Mouse (Mus musculus): Measurements from ENCODE around the gene Creg2. TPM values are rescaled to one million over a fixed set of nuclear protein-coding genes. Genes with fewer than 3 reads are reported as not detected.

Creg2 gene
- polyA plus RNA-seq, 1 experiment: not detected

- Histone ChIP-seq H3K79me2 (ENCODE audit: control insufficient read depth, insufficient read depth) (peaks cover 2% of the 10 kb centered on the region), H3ac (ENCODE audit: control insufficient read depth, insufficient read length) (no peak overlapping the region), H3K4me3 (no peak overlapping the region), H3K27me3 (ENCODE audit: control insufficient read depth, insufficient read depth, insufficient read length) (peaks cover 14% of the 10 kb centered on the region), H3K4me2 (ENCODE audit: low read depth) (no peak overlapping the region), H3K36me3 (ENCODE audit: control insufficient read depth, insufficient read depth) (no peaks in the 10 kb centered on the region)
- TF ChIP-seq TCF3 (IDR thresholded peaks at IDR 0.05; ENCODE audit: insufficient read length, low read depth): no peak
- no peak for TF ChIP-seq POLR2AphosphoS2 (IDR thresholded peaks at IDR 0.05; ENCODE audit: insufficient read length, low read depth)
Measured at GRCm38 (mm10) chr1:39581215-39581614, 70.1 kb downstream of the Creg2 start.

DNA sequence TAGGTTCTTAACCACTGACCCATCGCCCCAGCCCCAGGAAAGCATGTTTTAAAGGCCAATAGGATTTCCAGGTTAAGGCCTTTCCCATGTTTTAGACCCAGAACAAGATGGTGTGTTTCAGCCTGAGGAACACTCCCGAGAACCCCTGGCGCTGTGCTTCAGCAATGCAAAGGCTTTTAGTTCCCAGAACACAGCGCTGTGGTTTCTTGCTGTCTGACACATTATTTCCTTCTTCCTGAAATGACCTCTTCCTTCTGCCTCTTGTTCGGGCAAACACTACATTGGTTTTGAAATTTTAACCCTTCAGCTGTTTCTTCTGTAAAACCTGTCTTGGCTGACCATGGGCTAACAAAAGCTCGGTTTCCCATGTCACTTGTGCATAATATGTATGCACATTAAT lies 72.1 kb downstream of the Creg2 start:
- Histone ChIP-seq H3K27me3 (ENCODE audit: control insufficient read depth, insufficient read depth, insufficient read length) (peaks cover 14% of the 10 kb centered on the region), H3K4me3 (no peak overlapping the region), H3K4me2 (ENCODE audit: low read depth) (no peak overlapping the region), H3K79me2 (ENCODE audit: control insufficient read depth, insufficient read depth) (peaks cover 23% of the 10 kb centered on the region), H3ac (ENCODE audit: control insufficient read depth, insufficient read length) (no peak overlapping the region), H3K36me3 (ENCODE audit: control insufficient read depth, insufficient read depth) (no peaks in the 10 kb centered on the region)
- TF ChIP-seq USF1 (IDR thresholded peaks at IDR 0.05; ENCODE audit: low read depth): no peak
- no peak for TF ChIP-seq TCF3 (IDR thresholded peaks at IDR 0.05; ENCODE audit: insufficient read length, low read depth)
- no peak for TF ChIP-seq REST (IDR thresholded peaks at IDR 0.05; ENCODE audit: insufficient read depth, insufficient read length)

- H3K79me2 ChIP-seq (ENCODE audit: control insufficient read depth, insufficient read depth): peaks cover 30% of the 10 kb centered on the region
- H3ac ChIP-seq (ENCODE audit: control insufficient read depth, insufficient read length): no peak overlapping the region
- H3K4me2 ChIP-seq (ENCODE audit: low read depth): no peak overlapping the region
- H3K27me3 ChIP-seq (ENCODE audit: control insufficient read depth, insufficient read depth, insufficient read length): peaks cover 14% of the 10 kb centered on the region
- H3K4me3 ChIP-seq: no peak overlapping the region
- H3K36me3 ChIP-seq (ENCODE audit: control insufficient read depth, insufficient read depth): no peaks in the 10 kb centered on the region
- TF ChIP-seq MYOD1 (IDR thresholded peaks at IDR 0.05; ENCODE audit: control insufficient read depth in 1 of 3, insufficient read length in 2 of 3, low read depth in 2 of 3) (no peak), MYOG (IDR thresholded peaks at IDR 0.05; ENCODE audit: control insufficient read depth in 1 of 3, insufficient read depth in 1 of 3, insufficient read length in 2 of 3, low read depth in 2 of 3) (no peak), POLR2A (IDR thresholded peaks at IDR 0.05; ENCODE audit: insufficient read length, low read depth) (no peak), POLR2AphosphoS2 (IDR thresholded peaks at IDR 0.05; ENCODE audit: insufficient read length, low read depth) (no peak)
Measured at GRCm38 (mm10) chr1:39578446-39578845, 72.8 kb downstream of the Creg2 start.

DNA sequence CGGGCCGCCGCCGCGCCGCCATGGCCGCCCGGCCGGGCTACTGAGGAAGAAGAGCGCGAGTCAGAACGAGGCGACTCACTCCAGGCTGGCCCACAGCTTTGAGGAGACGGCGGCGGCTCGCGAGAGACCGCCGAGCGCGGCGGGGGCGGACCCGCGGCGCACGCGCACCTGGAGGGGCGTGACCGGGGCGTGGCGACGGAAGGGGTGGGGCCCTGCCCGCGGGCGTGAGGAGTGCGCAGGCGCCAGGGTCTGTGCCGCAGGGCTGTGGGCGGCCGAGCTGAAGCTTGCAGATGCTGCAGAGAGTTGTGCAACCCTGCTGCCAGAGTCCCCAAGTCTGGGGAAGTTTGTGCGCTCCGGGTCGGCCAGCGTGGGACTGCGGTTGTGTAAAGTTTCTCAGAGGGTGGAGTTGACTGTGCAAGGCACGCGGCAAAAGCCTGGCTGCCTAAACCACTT lies 74.0 kb downstream of the Creg2 start, which contains the start of gene Rnf149:
TSS of gene Rnf149 (minus strand) at position 153 of the 453 bp plus-strand sequence.
- Histone ChIP-seq H3K36me3 (ENCODE audit: control insufficient read depth, insufficient read depth) (no peaks in the 10 kb centered on the region), H3K27me3 (ENCODE audit: control insufficient read depth, insufficient read depth, insufficient read length) (peaks cover 5% of the 10 kb centered on the region), H3K79me2 (ENCODE audit: control insufficient read depth, insufficient read depth) (peaks cover 40% of the 10 kb centered on the region), H3K4me3 (peak within 1 kb of the TSS; percentile 78), H3K4me2 (ENCODE audit: low read depth) (peak within 1 kb of the TSS; percentile 80), H3ac (ENCODE audit: control insufficient read depth, insufficient read length) (peak within 1 kb of the TSS; percentile 92)
- TF ChIP-seq TCF12 (IDR thresholded peaks at IDR 0.05; ENCODE audit: insufficient read depth, poor library complexity, severe bottlenecking): no peak
- peak; percentile 13 for TF ChIP-seq SRF (IDR thresholded peaks at IDR 0.05; ENCODE audit: control insufficient read depth, insufficient read length, low read depth)
- TF ChIP-seq POLR2AphosphoS2 (IDR thresholded peaks at IDR 0.05; ENCODE audit: insufficient read length, low read depth): peak; percentile 81
- TF ChIP-seq CEBPB (IDR thresholded peaks at IDR 0.05; ENCODE audit: insufficient read depth, poor library complexity, severe bottlenecking): peak; percentile 94
- peak in 1 of 3 experiments; percentile 52 for TF ChIP-seq MYOG (IDR thresholded peaks at IDR 0.05; ENCODE audit: control insufficient read depth in 1 of 3, insufficient read depth in 1 of 3, insufficient read length in 2 of 3, low read depth in 2 of 3)
- no peak for TF ChIP-seq MAX (IDR thresholded peaks at IDR 0.05; ENCODE audit: low read depth)
- peak in 1 of 3 experiments; percentile 66 for TF ChIP-seq MYOD1 (IDR thresholded peaks at IDR 0.05; ENCODE audit: control insufficient read depth in 1 of 3, insufficient read length in 2 of 3, low read depth in 2 of 3)
- TF ChIP-seq POLR2A (IDR thresholded peaks at IDR 0.05; ENCODE audit: insufficient read length, low read depth): peak; percentile 93

DNA sequence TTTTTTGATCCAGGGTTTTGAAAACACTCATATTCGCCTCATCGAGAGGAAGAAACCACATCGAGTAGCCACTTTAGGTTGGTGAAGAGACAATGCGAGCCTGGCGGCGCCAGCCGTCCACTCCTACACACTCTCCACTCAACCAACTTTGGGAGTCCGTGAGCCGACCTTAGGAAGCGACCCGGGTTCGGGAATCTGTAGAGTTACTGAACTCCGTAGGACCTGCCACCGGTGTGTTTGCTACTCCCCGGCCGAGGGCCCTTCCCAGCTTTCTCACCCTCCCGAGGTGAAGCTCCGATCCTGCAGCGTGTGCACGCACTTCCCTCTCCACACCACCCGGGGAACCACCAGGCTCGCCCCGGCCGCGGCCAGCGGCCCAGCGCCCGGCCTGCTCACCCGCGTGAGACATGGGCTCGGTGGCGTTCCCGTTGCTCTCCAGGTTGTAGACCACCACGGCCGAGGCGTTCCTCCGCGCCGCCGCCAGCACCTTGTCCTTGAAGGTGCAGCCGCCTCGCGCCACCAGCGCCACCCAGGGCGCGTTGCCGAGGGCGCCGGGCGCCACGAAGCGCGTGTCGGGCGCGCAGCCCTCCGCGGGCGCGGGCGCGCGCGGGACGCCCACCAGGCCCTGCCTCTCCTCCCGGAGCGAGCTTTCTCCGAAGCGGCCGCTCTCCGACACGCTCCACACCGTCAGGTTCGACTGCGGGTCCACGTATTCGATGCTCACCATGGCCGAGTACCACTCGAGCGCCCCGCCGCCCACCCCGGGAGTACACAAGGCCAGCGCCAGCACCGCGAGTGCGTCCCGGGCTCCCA lies 74.6 kb downstream of the Creg2 start:
- TF ChIP-seq E2F4 (IDR thresholded peaks at IDR 0.05; ENCODE audit: insufficient read depth) (no peak), POLR2A (IDR thresholded peaks at IDR 0.05; ENCODE audit: insufficient read length, low read depth) (no peak), POLR2AphosphoS2 (IDR thresholded peaks at IDR 0.05; ENCODE audit: insufficient read length, low read depth) (no peak), TCF3 (IDR thresholded peaks at IDR 0.05; ENCODE audit: insufficient read length, low read depth) (no peak), USF1 (IDR thresholded peaks at IDR 0.05; ENCODE audit: low read depth) (no peak), TCF12 (IDR thresholded peaks at IDR 0.05; ENCODE audit: insufficient read depth, poor library complexity, severe bottlenecking) (no peak), MYOG (IDR thresholded peaks at IDR 0.05; ENCODE audit: control insufficient read depth in 1 of 3, insufficient read depth in 1 of 3, insufficient read length in 2 of 3, low read depth in 2 of 3) (peak in 1 of 3 experiments; percentile 3), REST (IDR thresholded peaks at IDR 0.05; ENCODE audit: insufficient read depth, insufficient read length) (no peak), SRF (IDR thresholded peaks at IDR 0.05; ENCODE audit: control insufficient read depth, insufficient read length, low read depth) (no peak), MYOD1 (IDR thresholded peaks at IDR 0.05; ENCODE audit: control insufficient read depth in 1 of 3, insufficient read length in 2 of 3, low read depth in 2 of 3) (peak in 1 of 3 experiments; percentile 11), MAX (IDR thresholded peaks at IDR 0.05; ENCODE audit: low read depth) (no peak), CEBPB (IDR thresholded peaks at IDR 0.05; ENCODE audit: insufficient read depth, poor library complexity, severe bottlenecking) (no peak)
- Histone ChIP-seq H3K79me2 (ENCODE audit: control insufficient read depth, insufficient read depth) (peaks cover 43% of the 10 kb centered on the region), H3K36me3 (ENCODE audit: control insufficient read depth, insufficient read depth) (no peaks in the 10 kb centered on the region), H3K27me3 (ENCODE audit: control insufficient read depth, insufficient read depth, insufficient read length) (no peaks in the 10 kb centered on the region), H3K4me3 (peak overlapping the region; percentile 78), H3K4me2 (ENCODE audit: low read depth) (peak overlapping the region; percentile 80), H3ac (ENCODE audit: control insufficient read depth, insufficient read length) (peak overlapping the region; percentile 92)
